Mouse (Mus musculus) heart, postnatal 14 days (tissue): ENCODE results near the gene Per3. TPM values are rescaled to one million over a fixed set of nuclear protein-coding genes. Genes with fewer than 3 reads are reported as not detected.

Source experiments
- DNase-seq, 2 experiments: peaks; one replicate each; pipeline ENCODE4 v3.0.0; 2021 to 2022
- intact Hi-C: fragments of 180-260 bp; cut with DNase I; formaldehyde crosslinking; loops from one replicate; pipeline ENCODE4 v1.15.1; 2025
- total RNA-seq, 2 experiments: library from RNA; stranded (reverse); gene quantifications; 2 replicates each; pipeline ENCODE4 v1.2.3; 2021

Per3 gene
- total RNA-seq, 2 experiments from 2014 or later = 11.8 to 16.3 TPM

- DNase-seq = peak in 1 of 2 experiments; percentile 10
- intact Hi-C loops = no loop called here
Measured at GRCm38 (mm10) chr4:150963711-150964110, 80.8 kb downstream of the Per3 start.

GRCm38 (mm10) chr4:150962231-150962630 is 82.2 kb downstream of the Per3 start:
- intact Hi-C loops = no loop called here
- DNase-seq = peak; percentile 10 to 39

GRCm38 (mm10) chr4:150958536-150958935 is 85.9 kb downstream of the Per3 start:
- intact Hi-C loops = no loop called here

GRCm38 (mm10) chr4:150957106-150957458 is 87.4 kb downstream of the Per3 start:
- no peak for DNase-seq
- intact Hi-C loops = no loop called here

More at GRCm38 (mm10) chr4:150958536-150958935, 85.9 kb downstream of the Per3 start:
- no peak for DNase-seq

GRCm38 (mm10) chr4:150956369-150957105 is 87.9 kb downstream of the Per3 start:
- intact Hi-C loops = no loop called here
- peak in 1 of 2 experiments; percentile 4 for DNase-seq

Other genes starting within 250 kb of the Per3 start
- 10 to 100 TPM; 38.4 to 44.5 TPM for gene Errfi1, start 190.7 kb downstream of the Per3 start, total RNA-seq
- 100 to 1,000 TPM; 200 to 218 TPM for gene Park7, start 130.2 kb downstream of the Per3 start, total RNA-seq
- under 1 TPM; 0.29 to 0.45 TPM for gene Tnfrsf9, start 130.1 kb downstream of the Per3 start, total RNA-seq
- gene Uts2, start 47.6 kb downstream of the Per3 start, total RNA-seq = not detected
- gene Vamp3, start 13.3 kb upstream of the Per3 start, total RNA-seq = 10 to 100 TPM; 73.1 to 78.0 TPM
- not detected for gene Gm13090, start 44.9 kb upstream of the Per3 start, total RNA-seq